Mouse (Mus musculus) frontal cortex, adult 2 months (tissue): Measurements from ENCODE around the gene Capza2. TPM values are rescaled to one million over a fixed set of nuclear protein-coding genes. Genes with fewer than 3 reads are reported as not detected.

ENCODE experiments used
- DNase-seq, 2 experiments: peaks; one replicate each; pipeline ENCODE4 v3.0.0; 2022; ENCODE audit warnings: low spot score in 1 of 2; ENCODE audit errors: extremely low spot score in 1 of 2
- polyA plus RNA-seq: library from polyadenylated mRNA; depleted of rRNA; stranded (reverse); fragments of >200 nt; gene quantifications from 2 replicates; pipeline ENCODE4 v1.2.3, GENCODE M21; 2012

The Capza2 gene
- polyA plus RNA-seq, 1 experiment, result 174 TPM

GRCm38 (mm10) chr6:17637205-17638203 lies 1.5 kb downstream of the Capza2 start:
- peak; percentile 14 to 45 for DNase-seq

- no peak for DNase-seq
Observed at GRCm38 (mm10) chr6:17640031-17640430, 4.0 kb downstream of the Capza2 start.

DNA sequence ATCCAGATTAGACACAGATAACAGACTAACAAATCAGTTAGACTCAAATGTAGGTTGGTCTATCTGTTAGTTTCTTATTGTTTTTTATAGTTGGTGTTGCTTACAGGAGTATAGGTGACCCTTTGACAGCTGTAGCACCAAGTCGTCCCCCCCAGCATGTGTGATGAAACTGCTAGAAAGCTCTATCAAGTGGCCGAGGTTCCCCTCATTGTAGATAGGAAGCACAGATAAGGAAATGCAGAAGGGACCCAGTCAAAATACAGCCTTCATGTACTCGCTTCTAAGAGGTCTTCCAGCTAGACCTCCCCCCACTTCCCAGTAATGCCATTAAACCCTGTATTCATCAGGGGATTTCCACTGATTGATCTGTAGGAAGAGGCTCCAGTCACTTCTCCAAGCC lies 6.7 kb downstream of the Capza2 start:
- DNase-seq, result no peak

DNA sequence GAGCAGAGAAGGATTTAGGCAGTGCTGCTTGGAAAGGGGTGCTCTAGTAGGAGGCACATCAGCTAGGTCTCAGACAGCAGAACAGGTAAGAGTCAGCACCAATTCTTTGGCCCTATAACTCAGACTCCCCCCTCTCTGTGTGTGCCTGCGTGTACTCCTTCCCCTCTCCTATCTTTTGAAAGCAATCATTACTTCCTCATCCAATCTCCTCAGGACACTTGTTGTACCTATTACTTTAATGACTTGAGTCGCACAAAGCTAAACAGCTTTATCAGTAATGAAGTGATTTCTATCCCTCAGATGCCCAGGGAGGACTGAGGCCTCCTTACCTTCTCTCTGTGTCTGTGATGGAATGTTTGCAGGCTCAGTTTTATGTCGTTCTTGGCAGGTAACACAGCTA lies 10.1 kb downstream of the Capza2 start:
- no peak for DNase-seq

DNA sequence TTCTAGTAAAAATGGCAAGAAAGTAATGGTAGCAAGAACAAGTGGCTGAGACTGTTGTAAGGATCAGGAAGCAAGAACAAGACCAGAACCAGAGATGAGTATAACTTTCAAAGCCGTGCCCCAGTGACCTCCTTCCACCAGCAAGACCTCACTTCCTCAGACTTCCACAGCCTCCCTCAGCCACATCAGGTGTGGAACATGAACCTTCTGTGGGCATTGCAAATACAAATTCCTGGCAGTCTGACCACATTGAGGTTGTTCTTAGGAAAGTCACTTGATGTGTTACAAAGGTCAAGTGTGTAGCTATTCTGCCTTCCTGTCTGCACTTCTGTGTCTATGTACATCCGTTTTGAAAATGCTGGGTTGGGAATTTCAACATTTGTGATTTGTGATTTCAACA lies 16.1 kb downstream of the Capza2 start:
- DNase-seq, result no peak

- no peak for DNase-seq
Observed at GRCm38 (mm10) chr6:17655080-17655479, 19.0 kb downstream of the Capza2 start.

GRCm38 (mm10) chr6:17657308-17657707 lies 21.3 kb downstream of the Capza2 start:
- peak; percentile 32 to 61 for DNase-seq

DNA sequence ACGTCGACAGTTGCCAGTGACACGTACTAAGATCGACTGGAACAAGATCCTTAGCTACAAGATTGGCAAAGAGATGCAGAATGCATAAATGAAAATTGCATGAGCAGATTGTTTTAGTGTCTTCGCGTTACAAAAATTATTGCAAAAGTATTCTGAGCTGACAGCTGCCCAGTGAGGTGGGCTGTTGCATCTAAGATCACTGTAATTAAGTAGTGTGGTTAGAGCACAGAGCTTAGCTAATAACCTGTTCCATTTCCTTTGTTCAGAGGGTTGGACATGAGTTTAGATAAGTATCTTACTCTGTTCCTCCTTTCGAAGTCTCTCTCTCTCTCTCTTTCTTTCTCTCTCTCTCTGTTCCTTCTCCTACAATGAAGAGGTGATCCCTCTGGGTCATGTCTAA lies 29.3 kb downstream of the Capza2 start:
- DNase-seq, result no peak

- peak in 1 of 2 experiments; percentile 32 for DNase-seq
Observed at GRCm38 (mm10) chr6:17666024-17666423, 30.0 kb downstream of the Capza2 start.

DNA sequence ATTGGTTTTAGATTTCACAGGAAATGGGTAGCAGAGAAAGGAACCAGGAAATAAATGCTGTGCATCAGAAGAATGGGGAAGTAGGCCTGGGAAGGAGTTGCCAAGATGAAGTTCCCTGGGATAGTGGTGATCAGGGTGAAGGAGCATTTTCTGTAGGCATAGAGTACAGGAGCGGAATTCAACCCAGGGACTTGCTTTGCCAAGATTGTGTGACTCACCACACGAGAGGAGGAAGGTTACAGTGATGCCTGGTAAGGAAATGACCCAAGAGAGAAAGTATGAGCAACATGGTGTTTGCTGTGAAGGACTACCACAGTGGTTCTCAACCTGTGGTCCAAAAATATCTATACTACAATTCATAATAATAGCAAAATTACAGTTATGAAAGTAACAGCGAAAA lies 31.8 kb downstream of the Capza2 start:
- no peak for DNase-seq

DNA sequence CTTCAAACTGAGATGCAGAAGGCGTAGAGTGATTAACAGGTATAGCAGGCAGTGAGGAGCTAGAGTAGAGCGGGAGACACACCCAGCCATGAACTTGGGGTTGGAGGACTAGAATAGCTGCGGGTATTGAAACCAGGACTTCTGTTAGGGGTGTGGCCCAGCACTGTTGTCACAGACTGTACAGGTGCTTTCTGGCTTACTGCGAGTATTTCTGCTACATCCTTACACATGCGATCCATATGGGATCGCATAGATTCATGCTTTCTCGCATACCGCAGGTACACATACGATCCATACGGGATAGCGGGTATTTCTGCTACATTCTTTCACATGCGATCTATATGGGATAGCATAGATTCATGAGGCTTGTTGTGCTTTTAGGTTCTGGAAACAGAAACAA lies 32.3 kb downstream of the Capza2 start:
- DNase-seq, result no peak

DNA sequence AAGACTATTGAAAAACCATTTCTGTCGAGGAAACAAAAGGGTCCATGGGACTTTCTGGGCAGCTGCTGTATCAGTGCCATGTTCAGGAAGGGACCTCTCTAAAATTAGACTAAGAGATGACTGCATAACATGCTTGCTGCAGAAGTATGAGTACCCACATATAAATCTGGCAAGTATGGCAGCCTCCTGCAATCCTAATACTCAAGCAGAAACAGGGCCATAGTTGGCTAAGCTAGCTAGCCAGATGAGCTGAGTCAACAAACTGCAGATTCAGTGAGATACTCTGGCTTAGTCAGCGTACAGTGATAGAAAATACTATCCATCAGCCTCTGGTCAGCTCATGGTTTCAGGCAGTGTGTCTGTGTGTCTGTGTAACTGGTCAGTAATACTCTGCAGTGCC lies 33.8 kb downstream of the Capza2 start:
- no peak for DNase-seq

DNA sequence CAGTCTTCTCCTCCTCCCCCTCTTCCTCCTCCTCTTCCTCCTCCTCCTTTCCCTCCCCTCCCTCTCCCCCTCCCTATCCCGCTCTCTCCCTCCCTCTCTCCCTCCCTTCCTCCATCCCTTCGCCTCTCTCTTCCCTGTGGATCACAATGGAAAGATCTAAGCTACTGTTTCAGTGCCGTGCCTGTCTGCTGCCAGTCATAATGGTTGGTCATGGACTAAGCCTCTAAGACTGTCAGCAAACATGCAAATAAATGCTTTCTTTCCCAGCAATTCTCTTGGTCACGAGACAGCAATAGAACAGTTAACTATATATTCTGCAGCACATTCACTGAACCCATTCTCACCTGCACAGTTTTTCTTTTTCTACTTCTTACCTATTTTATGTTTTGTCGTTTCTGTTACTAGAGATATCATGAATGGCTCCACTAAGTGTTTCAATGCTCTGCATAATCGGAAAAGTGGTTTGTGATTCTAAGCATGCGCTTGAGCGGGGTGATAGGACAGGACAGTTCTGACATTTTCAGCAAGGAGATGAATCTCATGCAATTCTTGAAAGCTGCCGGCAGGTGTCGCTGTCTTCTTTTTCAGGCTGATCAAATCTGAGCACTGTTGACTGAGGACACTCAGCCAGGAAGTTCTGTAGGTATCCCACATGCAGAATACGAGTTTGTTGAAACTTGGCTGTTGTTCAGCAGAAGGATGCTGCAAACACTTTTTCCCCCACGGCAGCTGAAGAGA lies 39.2 kb downstream of the Capza2 start:
- peak in 1 of 2 experiments; percentile 58 for DNase-seq

GRCm38 (mm10) chr6:17677008-17677407 lies 41.0 kb downstream of the Capza2 start:
- DNase-seq, result no peak

DNA sequence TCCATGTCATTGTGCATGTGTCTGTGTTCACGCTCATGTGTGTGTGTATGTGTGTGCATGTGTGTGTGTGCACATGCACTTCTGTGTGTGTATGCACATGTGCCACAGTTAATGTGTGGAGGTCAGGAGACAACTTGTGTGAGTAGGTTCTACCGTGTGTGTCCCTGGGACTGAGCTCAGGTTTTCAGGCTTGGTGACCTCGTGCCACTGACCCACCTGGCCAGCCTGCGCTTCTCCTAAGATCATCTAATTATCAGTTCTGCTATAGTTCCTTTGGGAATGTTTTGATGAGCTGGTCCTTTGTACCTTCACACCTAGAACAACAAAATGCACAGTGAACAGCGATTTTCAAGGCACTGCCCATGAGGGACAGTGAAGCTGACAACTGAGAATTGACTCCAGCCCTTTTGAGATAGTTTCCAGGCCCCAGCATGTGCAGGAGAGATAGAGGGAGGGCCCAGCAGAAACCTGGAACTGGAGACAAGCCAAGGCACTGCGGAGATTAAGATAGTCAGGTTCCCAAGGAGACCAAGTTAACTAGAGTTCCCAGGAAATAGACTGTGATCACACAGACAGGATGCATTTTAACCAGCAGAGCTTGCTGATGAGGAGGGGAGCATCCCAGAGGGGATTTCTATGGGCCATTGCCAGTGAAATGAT lies 44.4 kb downstream of the Capza2 start:
- DNase-seq, result no peak

DNA sequence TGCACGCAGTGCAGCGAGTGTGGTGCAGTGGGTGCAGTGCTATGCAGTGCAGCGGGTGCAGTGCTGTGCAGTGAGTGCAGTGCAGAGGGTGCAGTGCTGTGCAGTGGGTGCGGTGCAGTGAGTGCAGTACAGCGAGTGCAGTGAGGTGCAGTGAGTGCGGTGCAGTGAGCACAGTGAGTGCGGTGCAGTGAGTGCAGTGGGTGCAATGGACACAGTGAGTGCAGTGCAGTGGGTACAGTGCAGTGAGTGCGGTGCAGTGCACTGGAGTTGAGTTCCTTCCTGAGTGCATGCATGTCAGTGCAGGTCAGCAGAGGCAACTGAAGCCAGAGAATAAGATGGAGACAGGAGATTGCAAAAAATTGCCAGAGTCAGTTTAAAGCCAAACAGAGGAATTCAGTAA lies 45.8 kb downstream of the Capza2 start:
- no peak for DNase-seq

DNA sequence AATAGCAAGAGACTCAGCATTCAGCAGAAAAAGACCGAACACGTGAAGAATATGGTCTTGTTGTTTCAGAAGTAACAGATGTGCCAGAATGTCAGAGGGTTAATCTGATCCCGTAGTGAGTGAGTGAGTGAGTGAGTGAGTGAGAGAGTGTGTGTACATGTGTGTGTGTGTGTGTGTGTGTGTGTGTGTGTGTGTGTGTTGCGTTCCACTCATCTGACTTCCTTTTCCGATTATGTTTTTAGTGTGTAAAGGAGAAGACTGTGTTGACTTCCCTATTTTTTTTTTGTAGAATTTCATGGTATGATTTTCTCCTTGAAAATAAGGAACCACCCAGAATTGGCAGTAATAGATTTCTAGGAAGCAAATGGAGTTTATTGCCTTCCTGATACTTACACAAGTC lies 52.6 kb downstream of the Capza2 start:
- DNase-seq, result no peak

GRCm38 (mm10) chr6:17692647-17693046 lies 56.6 kb downstream of the Capza2 start, which contains the start of gene St7:
TSS of gene St7 (plus strand) at chr6:17692933.
- no peak for DNase-seq

- DNase-seq, result peak in 1 of 2 experiments; percentile 58
Observed at GRCm38 (mm10) chr6:17693726-17694549, 57.9 kb downstream of the Capza2 start.

GRCm38 (mm10) chr6:17694550-17694951 lies 58.5 kb downstream of the Capza2 start:
- DNase-seq, result peak in 1 of 2 experiments; percentile 52
